Mouse (Mus musculus): ENCODE measurements around the gene Fam168a. TPM values are rescaled to one million over a fixed set of nuclear protein-coding genes. Genes with fewer than 3 reads are reported as not detected.

The Fam168a gene
- total and polyA plus RNA-seq, 3 experiments, result 16.3 to 88.2 (median 49.3) TPM

DNA sequence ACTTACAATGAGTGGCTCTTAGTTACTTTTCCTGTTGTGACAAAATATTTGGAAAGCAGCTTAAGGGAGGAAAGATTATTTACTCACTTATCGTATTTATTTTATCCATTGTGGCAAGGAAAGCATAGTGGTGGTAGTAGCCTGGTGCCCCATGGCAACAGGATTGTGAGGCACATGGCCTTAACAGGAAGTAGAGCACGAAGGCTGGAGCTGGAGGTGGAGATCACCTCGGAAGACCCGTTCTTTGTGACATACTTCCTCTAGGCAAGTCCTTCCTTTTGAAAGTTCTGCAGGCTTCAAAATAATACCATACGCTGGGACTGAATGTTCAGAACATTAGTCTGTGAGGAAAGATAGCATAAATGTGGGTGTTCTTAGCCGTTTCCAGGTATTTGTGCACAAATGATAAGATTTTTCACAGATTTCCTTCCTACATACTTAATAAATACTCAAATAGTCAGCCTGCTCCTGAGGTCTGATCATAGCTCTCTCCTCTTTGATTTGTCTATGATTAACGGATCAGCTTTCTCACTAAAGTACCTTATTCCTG is 63.2 kb downstream of the Fam168a start:
- DNase-seq (ENCODE audit: low spot score), result peak; percentile 51
- Histone ChIP-seq H3K9me3 (replicated peaks) (no peaks in the 10 kb centered on the region), H3K4me3 (ENCODE audit: low read depth, low read length) (no peak overlapping the region), H3K27me3 (ENCODE audit: insufficient read depth, low read length) (no peaks in the 10 kb centered on the region), H3K36me3 (replicated peaks) (peaks cover 7% of the 10 kb centered on the region), H3K4me1 (ENCODE audit: insufficient read depth, low read depth, low read length) (peaks cover 36% of the 10 kb centered on the region)
- ATAC-seq (ENCODE audit: extremely low read depth, insufficient number of reproducible peaks, low FRiP score, poor library complexity, severe bottlenecking), result peak; percentile 54; the same call in 1 of the 2 replicates
- TF ChIP-seq TAL1 (conservative IDR thresholded peaks at IDR 0.05; ENCODE audit: low read depth, low read length) (0 out of 2 replicates have a peak, but pooled peaks have one; percentile 44), GATA1 (IDR thresholded peaks at IDR 0.05; ENCODE audit: borderline replicate concordance, low read length) (no peak), CTCF (IDR thresholded peaks at IDR 0.05; ENCODE audit: low read depth, low read length) (no peak), POLR2AphosphoS5 (IDR thresholded peaks at IDR 0.05; ENCODE audit: insufficient replicate concordance, low read depth, low read length) (no peak), GATA2 (IDR thresholded peaks at IDR 0.05; ENCODE audit: borderline replicate concordance, low read depth, low read length) (no peak)

DNA sequence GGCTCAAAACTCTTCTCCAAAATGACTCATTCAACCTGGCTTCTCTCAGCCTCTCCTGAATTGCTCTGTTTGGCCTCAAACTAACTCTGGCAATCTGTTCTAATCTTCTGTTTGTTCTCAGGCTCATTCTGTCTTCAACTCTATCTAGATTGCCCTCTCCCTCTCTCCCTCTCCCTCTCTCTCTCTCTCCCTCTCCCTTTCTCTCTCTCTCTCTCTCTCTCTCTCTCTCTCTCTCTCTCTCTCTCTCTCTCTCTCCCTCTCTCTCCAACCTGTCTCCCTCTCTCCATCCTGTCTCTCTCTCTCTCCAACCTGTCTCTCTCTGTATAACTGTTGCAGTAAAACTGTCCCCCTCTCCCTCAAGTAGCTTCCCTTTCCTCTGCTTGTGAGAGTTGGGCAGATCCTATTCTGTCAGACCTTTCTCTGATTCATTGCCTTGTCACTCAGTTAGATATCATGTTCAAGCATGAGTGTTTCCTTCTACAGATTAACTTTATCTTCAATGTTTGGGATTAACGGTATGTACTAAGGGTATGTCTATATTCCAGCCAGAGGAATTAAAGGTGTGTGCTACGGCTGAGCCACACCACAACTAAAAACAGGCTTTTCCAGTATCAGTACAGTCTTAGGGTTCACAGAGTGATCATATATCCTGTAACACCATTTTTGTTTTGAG is 64.4 kb downstream of the Fam168a start:
- peaks cover 8% of the 10 kb centered on the region for H3K36me3 ChIP-seq (replicated peaks)
- no peak overlapping the region for H3K4me3 ChIP-seq (ENCODE audit: low read depth, low read length)
- H3K9me3 ChIP-seq (replicated peaks), result no peaks in the 10 kb centered on the region
- H3K27me3 ChIP-seq (ENCODE audit: insufficient read depth, low read length), result no peaks in the 10 kb centered on the region
- H3K4me1 ChIP-seq (ENCODE audit: insufficient read depth, low read depth, low read length), result peaks cover 36% of the 10 kb centered on the region
- DNase-seq (ENCODE audit: low spot score) (no peak), ATAC-seq (ENCODE audit: extremely low read depth, insufficient number of reproducible peaks, low FRiP score, poor library complexity, severe bottlenecking) (no peak)
- TF ChIP-seq GATA1 (IDR thresholded peaks at IDR 0.05; ENCODE audit: borderline replicate concordance, low read length) (no peak), CTCF (IDR thresholded peaks at IDR 0.05; ENCODE audit: low read depth, low read length) (no peak)

DNA sequence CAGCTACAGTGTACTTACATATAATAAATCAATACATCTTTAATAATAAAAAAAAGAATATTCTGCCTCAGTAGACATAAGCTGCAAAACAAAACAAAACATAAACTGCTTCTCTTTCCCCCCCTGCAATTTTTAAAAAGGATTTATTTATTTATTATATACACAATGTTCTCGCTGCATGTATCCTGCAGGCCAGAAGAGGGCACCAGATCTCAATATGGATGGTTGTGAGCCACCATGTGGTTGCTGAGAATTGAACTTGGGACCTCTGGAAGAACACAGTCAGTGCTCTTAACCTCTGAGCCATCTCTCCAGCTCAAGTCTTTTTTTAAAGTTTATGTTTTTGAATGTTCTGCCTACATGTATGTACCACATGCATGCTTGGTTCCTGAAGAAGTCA is 67.8 kb downstream of the Fam168a start:
- TF ChIP-seq GATA1 (IDR thresholded peaks at IDR 0.05; ENCODE audit: borderline replicate concordance, low read length), result no peak
- TF ChIP-seq GATA2 (IDR thresholded peaks at IDR 0.05; ENCODE audit: borderline replicate concordance, low read depth, low read length), result no peak
- no peak for TF ChIP-seq TAL1 (conservative IDR thresholded peaks at IDR 0.05; ENCODE audit: low read depth, low read length)
- no peak for TF ChIP-seq POLR2AphosphoS5 (IDR thresholded peaks at IDR 0.05; ENCODE audit: insufficient replicate concordance, low read depth, low read length)
- no peak for TF ChIP-seq CTCF (IDR thresholded peaks at IDR 0.05; ENCODE audit: low read depth, low read length)
- Histone ChIP-seq H3K27me3 (ENCODE audit: insufficient read depth, low read length) (no peaks in the 10 kb centered on the region), H3K4me3 (ENCODE audit: low read depth, low read length) (no peak overlapping the region), H3K36me3 (replicated peaks) (peaks cover 9% of the 10 kb centered on the region), H3K9me3 (replicated peaks) (no peaks in the 10 kb centered on the region), H3K4me1 (ENCODE audit: insufficient read depth, low read depth, low read length) (peaks cover 26% of the 10 kb centered on the region)
- ATAC-seq (ENCODE audit: extremely low read depth, insufficient number of reproducible peaks, low FRiP score, poor library complexity, severe bottlenecking) (no peak), DNase-seq (ENCODE audit: low spot score) (no peak)

DNA sequence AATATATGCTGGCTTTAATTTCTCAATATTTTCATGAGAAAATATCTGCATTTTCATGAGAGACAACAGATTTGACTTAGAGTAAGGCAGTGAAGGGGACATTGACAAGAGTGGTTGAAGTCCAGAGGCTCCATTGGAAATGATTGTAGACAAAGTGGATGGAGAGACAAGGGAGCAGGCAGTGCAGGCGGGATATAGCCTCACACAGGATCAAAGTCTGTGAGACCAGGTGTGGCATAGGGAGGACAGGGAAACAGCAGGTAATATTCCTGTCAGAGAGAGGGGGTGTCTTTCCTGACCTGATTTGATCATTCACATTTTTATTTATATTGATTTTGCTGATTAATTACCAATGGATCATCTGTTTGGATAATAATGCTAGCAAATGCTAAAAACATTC is 69.4 kb downstream of the Fam168a start:
- no peaks in the 10 kb centered on the region for H3K27me3 ChIP-seq (ENCODE audit: insufficient read depth, low read length)
- ATAC-seq (ENCODE audit: extremely low read depth, insufficient number of reproducible peaks, low FRiP score, poor library complexity, severe bottlenecking) (no peak), DNase-seq (ENCODE audit: low spot score) (no peak)
- H3K4me3 ChIP-seq (ENCODE audit: low read depth, low read length), result no peak overlapping the region
- H3K4me1 ChIP-seq (ENCODE audit: insufficient read depth, low read depth, low read length), result peaks cover 25% of the 10 kb centered on the region
- TF ChIP-seq GATA1 (IDR thresholded peaks at IDR 0.05; ENCODE audit: borderline replicate concordance, low read length) (no peak), GATA2 (IDR thresholded peaks at IDR 0.05; ENCODE audit: borderline replicate concordance, low read depth, low read length) (no peak), TAL1 (conservative IDR thresholded peaks at IDR 0.05; ENCODE audit: low read depth, low read length) (no peak), POLR2AphosphoS5 (IDR thresholded peaks at IDR 0.05; ENCODE audit: insufficient replicate concordance, low read depth, low read length) (no peak), CTCF (IDR thresholded peaks at IDR 0.05; ENCODE audit: low read depth, low read length) (no peak)
- peaks cover 11% of the 10 kb centered on the region for H3K36me3 ChIP-seq (replicated peaks)
- H3K9me3 ChIP-seq (replicated peaks), result no peaks in the 10 kb centered on the region

DNA sequence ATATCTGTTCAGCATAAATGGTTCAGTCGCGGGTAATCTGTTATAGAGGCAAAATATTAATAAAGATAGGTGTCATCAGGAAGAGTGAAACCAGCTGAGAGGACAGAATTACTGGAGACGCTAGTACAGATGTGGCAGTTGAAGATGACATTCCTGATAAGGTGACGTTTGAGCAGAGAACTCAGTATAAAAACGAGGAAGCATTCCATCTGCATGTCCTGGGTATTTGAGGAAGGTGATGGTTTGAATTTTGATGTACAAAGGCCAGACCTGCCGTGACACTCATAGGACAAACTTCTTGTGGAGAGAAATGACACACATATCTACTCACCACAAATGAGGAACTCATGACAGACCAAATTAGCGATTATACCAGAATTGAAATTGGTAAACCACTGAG is 73.8 kb downstream of the Fam168a start:
- DNase-seq (ENCODE audit: low spot score) (peak; percentile 7), ATAC-seq (ENCODE audit: extremely low read depth, insufficient number of reproducible peaks, low FRiP score, poor library complexity, severe bottlenecking) (0 out of 2 replicates have a peak, but pooled peaks have one; percentile 15)
- H3K36me3 ChIP-seq (replicated peaks), result peaks cover 7% of the 10 kb centered on the region

DNA sequence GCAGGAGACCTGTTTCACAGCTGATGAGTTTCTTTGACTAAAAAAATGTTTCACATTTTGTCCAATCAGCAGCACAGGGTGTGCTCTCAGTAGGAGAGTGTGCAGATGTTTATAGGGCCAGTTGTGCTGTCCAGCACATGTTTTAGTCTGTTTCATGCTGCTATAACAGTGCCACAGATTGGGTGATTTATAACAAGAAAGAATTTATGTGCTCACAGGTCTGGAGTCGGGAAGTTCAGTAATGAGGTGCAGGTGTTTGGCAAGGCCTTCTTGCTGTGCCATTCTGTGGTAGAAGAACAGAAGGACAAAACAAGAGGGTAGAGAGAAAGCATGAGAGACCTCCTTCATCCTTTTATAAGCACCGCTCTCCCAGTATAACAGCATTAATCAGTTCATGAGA is 78.2 kb downstream of the Fam168a start:
- no peak for TF ChIP-seq TAL1 (conservative IDR thresholded peaks at IDR 0.05; ENCODE audit: low read depth, low read length)
- no peak for TF ChIP-seq GATA2 (IDR thresholded peaks at IDR 0.05; ENCODE audit: borderline replicate concordance, low read depth, low read length)
- TF ChIP-seq POLR2AphosphoS5 (IDR thresholded peaks at IDR 0.05; ENCODE audit: insufficient replicate concordance, low read depth, low read length), result no peak
- TF ChIP-seq CTCF (IDR thresholded peaks at IDR 0.05; ENCODE audit: low read depth, low read length), result no peak
- TF ChIP-seq GATA1 (IDR thresholded peaks at IDR 0.05; ENCODE audit: borderline replicate concordance, low read length), result no peak
- Histone ChIP-seq H3K4me1 (ENCODE audit: insufficient read depth, low read depth, low read length) (peaks cover 71% of the 10 kb centered on the region), H3K9me3 (replicated peaks) (no peaks in the 10 kb centered on the region), H3K4me3 (ENCODE audit: low read depth, low read length) (no peak overlapping the region), H3K27me3 (ENCODE audit: insufficient read depth, low read length) (no peaks in the 10 kb centered on the region), H3K36me3 (replicated peaks) (peaks cover 4% of the 10 kb centered on the region)
- ATAC-seq (ENCODE audit: extremely low read depth, insufficient number of reproducible peaks, low FRiP score, poor library complexity, severe bottlenecking) (no peak), DNase-seq (ENCODE audit: low spot score) (no peak)

More for the DNA sequence above, 73.8 kb downstream of the Fam168a start:
- no peak for TF ChIP-seq POLR2AphosphoS5 (IDR thresholded peaks at IDR 0.05; ENCODE audit: insufficient replicate concordance, low read depth, low read length)
- no peak for TF ChIP-seq CTCF (IDR thresholded peaks at IDR 0.05; ENCODE audit: low read depth, low read length)
- TF ChIP-seq TAL1 (conservative IDR thresholded peaks at IDR 0.05; ENCODE audit: low read depth, low read length), result no peak
- TF ChIP-seq GATA1 (IDR thresholded peaks at IDR 0.05; ENCODE audit: borderline replicate concordance, low read length), result no peak
- TF ChIP-seq GATA2 (IDR thresholded peaks at IDR 0.05; ENCODE audit: borderline replicate concordance, low read depth, low read length), result no peak
- peaks cover 39% of the 10 kb centered on the region for H3K4me1 ChIP-seq (ENCODE audit: insufficient read depth, low read depth, low read length)
- peak overlapping the region; percentile 27; the same call in 1 of the 2 replicates for H3K4me3 ChIP-seq (ENCODE audit: low read depth, low read length)
- no peaks in the 10 kb centered on the region for H3K9me3 ChIP-seq (replicated peaks)
- no peaks in the 10 kb centered on the region for H3K27me3 ChIP-seq (ENCODE audit: insufficient read depth, low read length)

Measured in G1E (cell line).